Mouse (Mus musculus) CH12.LX (cell line): ENCODE measurements around the gene Tspan8. TPM values are rescaled to one million over a fixed set of nuclear protein-coding genes. Genes with fewer than 3 reads are reported as not detected.

ENCODE experiments used
- DNase-seq: peaks from one replicate; pipeline ENCODE4 v3.0.0-alpha.2; 2013; ENCODE audit errors: extremely low read depth
- H3K27ac ChIP-seq: 2 replicates; pipeline ENCODE4 v1.5.1; 2012; ENCODE audit warnings: low read depth, mild to moderate bottlenecking, control low read depth, moderate library complexity; ENCODE audit not compliant: insufficient read depth
- H3K27me3 ChIP-seq: replicated peaks from 2 replicates; pipeline ENCODE3; 2012; ENCODE audit warnings: inconsistent platforms
- H3K36me3 ChIP-seq, 2 experiments: replicated peaks in 1 of 2; 2 replicates each; pipeline versions ENCODE3 to v1.6.1; 2012; ENCODE audit warnings: inconsistent platforms in 1 of 2, low read length in 1 of 2, mild to moderate bottlenecking in 1 of 2, mixed read lengths in 1 of 2, moderate library complexity in 1 of 2; ENCODE audit not compliant: control insufficient read depth in 1 of 2, insufficient read depth in 1 of 2
- H3K4me1 ChIP-seq, 2 experiments: 2 replicates each; pipeline ENCODE4 v1.6.1; 2012; ENCODE audit warnings: inconsistent platforms in 1 of 2, moderate library complexity in 1 of 2; ENCODE audit not compliant: insufficient read depth in 2 of 2, control insufficient read depth in 1 of 2
- H3K4me2 ChIP-seq: 2 replicates; pipeline ENCODE4 v1.6.1; 2012; ENCODE audit warnings: low read depth, mild to moderate bottlenecking, control low read depth; ENCODE audit not compliant: poor library complexity, insufficient read depth, severe bottlenecking
- H3K4me3 ChIP-seq, 3 experiments: fragments of 150-350 bp in 1 of 3; sonication (generic) in 1 of 3; replicated peaks in 1 of 3; 2 replicates each; pipeline versions ENCODE3 to v1.5.1; 2011 to 2012; ENCODE audit warnings: low read depth in 2 of 3, low read length in 2 of 3, mild to moderate bottlenecking in 2 of 3, moderate library complexity in 2 of 3, control low read depth in 1 of 3, improper control_type of control experiment in 1 of 3, inconsistent platforms in 1 of 3, mixed read lengths in 1 of 3; ENCODE audit not compliant: poor library complexity in 1 of 3
- H3K79me2 ChIP-seq: replicated peaks from 2 replicates; pipeline ENCODE4 v1.6.1; 2012; ENCODE audit warnings: mild to moderate bottlenecking, moderate library complexity; ENCODE audit not compliant: control insufficient read depth, poor library complexity, insufficient read depth, severe bottlenecking; ENCODE audit errors: extremely low read depth
- H3K9ac ChIP-seq: 2 replicates; pipeline ENCODE4 v1.6.1; 2012; ENCODE audit warnings: low read depth, mild to moderate bottlenecking, control low read depth, moderate library complexity; ENCODE audit not compliant: insufficient read depth
- H3K9me3 ChIP-seq: replicated peaks from 2 replicates; pipeline ENCODE3; 2012; ENCODE audit warnings: low read length, inconsistent platforms, mixed read lengths
- BHLHE40 ChIP-seq: IDR thresholded peaks from 2 replicates; pipeline ENCODE4 v1.6.1; 2011; ENCODE audit warnings: mild to moderate bottlenecking, low read depth, low read length, improper control_type of control experiment
- CHD1 ChIP-seq: IDR thresholded peaks from 2 replicates; pipeline ENCODE4 v1.6.1; 2012; ENCODE audit warnings: low read depth, low read length, improper control_type of control experiment, inconsistent platforms
- E2F4 ChIP-seq: IDR thresholded peaks from 2 replicates; pipeline ENCODE4 v1.6.1; 2011; ENCODE audit warnings: low read depth, low read length, improper control_type of control experiment; ENCODE audit not compliant: insufficient replicate concordance
- ETS1 ChIP-seq: conservative IDR thresholded peaks from 2 replicates; pipeline ENCODE4 v1.6.1; 2012; ENCODE audit warnings: low read depth, mild to moderate bottlenecking, inconsistent platforms, low read length, improper control_type of control experiment, moderate library complexity
- GABPA ChIP-seq: IDR thresholded peaks from 2 replicates; pipeline ENCODE4 v1.6.1; 2012; ENCODE audit warnings: low read depth, low read length, improper control_type of control experiment, inconsistent platforms; ENCODE audit not compliant: insufficient replicate concordance
- HCFC1 ChIP-seq: IDR thresholded peaks from 2 replicates; pipeline ENCODE4 v1.6.1; 2012; ENCODE audit warnings: low read depth, mild to moderate bottlenecking, inconsistent platforms, low read length, improper control_type of control experiment
- IRF4 ChIP-seq: IDR thresholded peaks from 2 replicates; pipeline ENCODE4 v1.6.1; 2014; ENCODE audit warnings: low read depth, mild to moderate bottlenecking, inconsistent platforms, low read length, improper control_type of control experiment
- JUN ChIP-seq: IDR thresholded peaks from 2 replicates; pipeline ENCODE4 v1.6.1; 2011; ENCODE audit warnings: low read depth, mild to moderate bottlenecking, low read length, improper control_type of control experiment, moderate library complexity; ENCODE audit not compliant: insufficient read depth
- JUND ChIP-seq: conservative IDR thresholded peaks from 2 replicates; pipeline ENCODE4 v1.6.1; 2011; ENCODE audit warnings: low read depth, low read length, improper control_type of control experiment
- KAT2A ChIP-seq: IDR thresholded peaks from 2 replicates; pipeline ENCODE4 v1.6.1; 2012; ENCODE audit warnings: low read length, improper control_type of control experiment, inconsistent platforms; ENCODE audit not compliant: insufficient replicate concordance
- MAFK ChIP-seq: IDR thresholded peaks from 2 replicates; pipeline ENCODE4 v1.6.1; 2011; ENCODE audit warnings: low read length, improper control_type of control experiment; ENCODE audit not compliant: insufficient replicate concordance
- MAX ChIP-seq: IDR thresholded peaks from 2 replicates; pipeline ENCODE4 v1.6.1; 2011; ENCODE audit warnings: low read length, improper control_type of control experiment
- MAZ ChIP-seq: IDR thresholded peaks from 2 replicates; pipeline ENCODE4 v1.6.1; 2012; ENCODE audit warnings: low read depth, mild to moderate bottlenecking, inconsistent platforms, low read length, improper control_type of control experiment, moderate library complexity
- MEF2A ChIP-seq: IDR thresholded peaks from 2 replicates; pipeline ENCODE4 v1.6.1; 2014; ENCODE audit warnings: low read depth, mild to moderate bottlenecking, inconsistent platforms, low read length, improper control_type of control experiment, borderline replicate concordance
- MYC ChIP-seq: IDR thresholded peaks from 2 replicates; pipeline ENCODE4 v1.6.1; 2011; ENCODE audit warnings: low read depth, mild to moderate bottlenecking, improper control_type of control experiment, low read length
- NRF1 ChIP-seq: IDR thresholded peaks from 2 replicates; pipeline ENCODE4 v1.6.1; 2014; ENCODE audit warnings: low read depth, mild to moderate bottlenecking, inconsistent platforms, low read length, improper control_type of control experiment, moderate library complexity
- PAX5 ChIP-seq: IDR thresholded peaks from 2 replicates; pipeline ENCODE4 v1.6.1; 2012; ENCODE audit warnings: low read length, inconsistent platforms, mixed read lengths
- POLR2A ChIP-seq: IDR thresholded peaks from 2 replicates; pipeline ENCODE4 v1.6.1; 2011; ENCODE audit warnings: low read depth, mild to moderate bottlenecking, improper control_type of control experiment, low read length
- POLR2AphosphoS2 ChIP-seq: IDR thresholded peaks from 2 replicates; pipeline ENCODE4 v1.6.1; 2011; ENCODE audit warnings: low read depth, low read length, improper control_type of control experiment
- RAD21 ChIP-seq: IDR thresholded peaks from 2 replicates; pipeline ENCODE4 v1.6.1; 2011; ENCODE audit warnings: low read depth, mild to moderate bottlenecking, low read length, improper control_type of control experiment, moderate library complexity
- RCOR1 ChIP-seq: conservative IDR thresholded peaks from 2 replicates; pipeline ENCODE4 v1.6.1; 2012; ENCODE audit warnings: low read depth, mild to moderate bottlenecking, inconsistent platforms, low read length, improper control_type of control experiment
- SIN3A ChIP-seq: IDR thresholded peaks from 2 replicates; pipeline ENCODE4 v1.6.1; 2012; ENCODE audit warnings: low read length, improper control_type of control experiment, inconsistent platforms
- SMC3 ChIP-seq: IDR thresholded peaks from 2 replicates; pipeline ENCODE4 v1.6.1; 2011; ENCODE audit warnings: low read depth, low read length, improper control_type of control experiment
- UBTF ChIP-seq: IDR thresholded peaks from 2 replicates; pipeline ENCODE4 v1.6.1; 2012; ENCODE audit warnings: low read depth, mild to moderate bottlenecking, inconsistent platforms, low read length, improper control_type of control experiment, moderate library complexity
- USF2 ChIP-seq: conservative IDR thresholded peaks from 2 replicates; pipeline ENCODE4 v1.6.1; 2011; ENCODE audit warnings: low read depth, low read length, improper control_type of control experiment
- ZC3H11A ChIP-seq: IDR thresholded peaks from 2 replicates; pipeline ENCODE4 v1.6.1; 2012; ENCODE audit warnings: low read depth, mild to moderate bottlenecking, inconsistent platforms, low read length, improper control_type of control experiment
- ZMIZ1 ChIP-seq: IDR thresholded peaks from 2 replicates; pipeline ENCODE4 v1.6.1; 2012; ENCODE audit warnings: low read depth, mild to moderate bottlenecking, inconsistent platforms, low read length, improper control_type of control experiment
- dilution Hi-C: fragments of 300-500 bp; cut with MboI; formaldehyde crosslinking; loops from 2 replicates; pipeline ENCODE4 v1.14.3; 2020; ENCODE audit warnings: low sequenced_read_pairs; ENCODE audit not compliant: extremely low pct_unique_long_range_greater_than_20kb, extremely low pct_ligation_motif_present
- in situ Hi-C: fragments of 300-500 bp; cut with MboI; formaldehyde crosslinking; loops from 3 replicates; pipeline ENCODE4 v1.14.3; 2019; ENCODE audit warnings: low sequenced_read_pairs, low pct_ligation_motif_present, low pct_unique_long_range_greater_than_20kb, mixed read lengths
- polyA plus RNA-seq: library from polyadenylated mRNA; unstranded; fragments of >175 nt; gene quantifications from 2 replicates; pipeline ENCODE4 v1.2.1, GENCODE M21; 2012; ENCODE audit warnings: low read depth; ENCODE audit not compliant: insufficient read length
- total RNA-seq, 2 experiments: library from RNA; depleted of rRNA; stranded (reverse); fragments of 300-350 nt in 1 of 2; fragments of >200 nt in 1 of 2; gene quantifications; 2 replicates each; pipeline ENCODE4 v1.2.3; 2012 to 2014

Gene Tspan8
- total and polyA plus RNA-seq, 3 experiments, result 0.67 TPM; not detected in 2

DNA sequence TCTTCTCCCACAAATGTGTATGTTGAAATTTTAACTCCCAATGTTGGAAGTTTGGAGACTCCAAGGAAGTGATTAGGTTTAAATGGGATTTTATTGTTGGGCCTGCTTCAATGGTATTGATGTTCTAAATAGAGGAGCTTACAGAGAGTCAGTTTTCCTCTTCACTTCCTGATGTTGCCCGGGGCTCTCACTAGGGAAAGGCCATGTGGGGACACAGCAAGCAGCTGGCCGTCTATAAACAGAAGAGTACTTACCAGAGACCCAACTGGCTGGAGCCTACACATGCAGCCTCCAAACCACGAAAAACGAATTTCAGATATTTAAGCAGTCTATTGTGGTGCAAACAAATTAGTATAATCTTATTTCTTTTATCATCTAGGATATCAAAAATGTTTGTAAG is 75.3 kb downstream of the Tspan8 start:
- H3K9ac ChIP-seq, result no peak overlapping the region
- no peaks in the 10 kb centered on the region for H3K79me2 ChIP-seq
- no peaks in the 10 kb centered on the region for H3K9me3 ChIP-seq
- H3K4me1 ChIP-seq, result peaks cover 0 to 4% of the 10 kb centered on the region in 2 experiments; a peak in 1 of 4 replicates
- H3K27ac ChIP-seq, result no peak overlapping the region
- TF ChIP-seq ETS1 (no peak), USF2 (no peak), ZMIZ1 (no peak), POLR2AphosphoS2 (no peak), MYC (no peak), BHLHE40 (no peak), MEF2A (no peak), RCOR1 (no peak), KAT2A (no peak), E2F4 (no peak), MAFK (no peak)
- TF ChIP-seq, all 38 proteins: peak for 0
- DNase-seq, result no peak
- H3K36me3 ChIP-seq, result no peaks in the 10 kb centered on the region
- H3K4me2 ChIP-seq, result no peak overlapping the region
- in situ Hi-C loops (no loop called here), dilution Hi-C loops (no loop called here)
- no peaks in the 10 kb centered on the region for H3K27me3 ChIP-seq
- no peak overlapping the region for H3K4me3 ChIP-seq

DNA sequence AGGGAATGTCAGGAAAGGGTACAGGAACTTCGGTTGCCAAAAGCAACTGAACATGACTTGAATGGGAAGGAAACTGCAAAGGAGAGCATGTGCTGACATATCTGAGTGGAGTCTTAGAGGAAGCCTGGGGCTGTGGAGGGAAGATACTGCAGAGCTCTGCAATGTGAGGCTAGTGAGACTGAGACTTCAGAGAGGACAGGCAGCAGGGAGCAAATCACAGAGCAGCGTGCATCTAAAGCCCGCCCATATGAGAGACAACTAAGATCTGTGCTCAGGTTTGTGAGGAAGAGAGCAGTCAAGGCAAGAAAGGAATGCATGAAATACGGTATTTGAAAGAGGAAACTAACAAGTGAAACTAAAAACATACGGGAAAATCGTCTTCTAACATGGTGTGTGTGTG is 76.3 kb downstream of the Tspan8 start:
- Histone ChIP-seq H3K4me3 (no peak overlapping the region), H3K4me2 (peak overlapping the region; percentile 35), H3K27ac (no peak overlapping the region), H3K9ac (no peak overlapping the region), H3K27me3 (no peaks in the 10 kb centered on the region), H3K4me1 (peaks cover 0 to 4% of the 10 kb centered on the region in 2 experiments; a peak in 1 of 4 replicates), H3K79me2 (no peaks in the 10 kb centered on the region), H3K36me3 (no peaks in the 10 kb centered on the region), H3K9me3 (no peaks in the 10 kb centered on the region)
- no peak for TF ChIP-seq ZC3H11A
- no peak for TF ChIP-seq IRF4
- no peak for TF ChIP-seq SIN3A
- no peak for TF ChIP-seq USF2
- TF ChIP-seq GABPA, result no peak
- TF ChIP-seq JUND, result no peak
- TF ChIP-seq CHD1, result no peak
- TF ChIP-seq RAD21, result no peak
- TF ChIP-seq SMC3, result no peak
- no peak for TF ChIP-seq MAX
- no peak for TF ChIP-seq BHLHE40
- TF ChIP-seq NRF1, result no peak
- no peak for TF ChIP-seq JUN
- no peak for TF ChIP-seq MAZ
- no peak for TF ChIP-seq E2F4
- no peak for TF ChIP-seq POLR2A
- TF ChIP-seq HCFC1, result no peak
- no peak for TF ChIP-seq UBTF
- TF ChIP-seq MYC, result no peak
- no peak for TF ChIP-seq PAX5
- DNase-seq, result peak; percentile 32
- in situ Hi-C loops, result no loop called here
- dilution Hi-C loops, result no loop called here
